Mouse (Mus musculus) hindbrain, embryonic 10.5 days (tissue): ENCODE measurements at regions not wholly inside any gene's neighbourhood (a gene's known extent, or its start where the extent isn't known, plus 50 kb on each side); places are given as distances from the start of the nearest gene placed in this dataset.
"Not testable (repeated sequence)": the region's sequence is repeated elsewhere in the genome, so short reads cannot be mapped to it uniquely, and the experiment has no call there.

ENCODE experiments used
- DNase-seq: peaks from one replicate; pipeline ENCODE4 v3.0.0-alpha.2; 2017; ENCODE audit warnings: low spot score
- H3K27ac ChIP-seq: fragments of 300-500 bp; sonication (generic); 2 replicates; pipeline ENCODE4 v1.5.1; 2016; ENCODE audit warnings: mild to moderate bottlenecking, moderate library complexity
- H3K27me3 ChIP-seq: fragments of 300-500 bp; sonication (generic); 2 replicates; pipeline ENCODE4 v1.6.1; 2016; ENCODE audit warnings: mild to moderate bottlenecking; ENCODE audit not compliant: poor library complexity, insufficient read depth, severe bottlenecking
- H3K36me3 ChIP-seq: fragments of 300-500 bp; sonication (generic); 2 replicates; pipeline ENCODE4 v1.6.1; 2016; ENCODE audit warnings: mild to moderate bottlenecking, moderate library complexity
- H3K4me1 ChIP-seq: fragments of 300-500 bp; sonication (generic); replicated peaks from 2 replicates; pipeline ENCODE4 v1.6.1; 2016; ENCODE audit warnings: mild to moderate bottlenecking
- H3K4me3 ChIP-seq: fragments of 300-500 bp; sonication (generic); 2 replicates; pipeline ENCODE4 v1.5.1; 2016; ENCODE audit warnings: mild to moderate bottlenecking, moderate library complexity
- H3K9me3 ChIP-seq: fragments of 300-500 bp; sonication (generic); 2 replicates; pipeline ENCODE4 v1.6.1; 2016; ENCODE audit warnings: mild to moderate bottlenecking, moderate library complexity
- WGBS: fragments of 180-500 bp; shearing (Covaris S2); methylation state at CpG from one replicate; pipeline ENCODE4 v1.1.7; 2016; 5-methylcytosine and 5-hydroxymethylcytosine counted together

DNA sequence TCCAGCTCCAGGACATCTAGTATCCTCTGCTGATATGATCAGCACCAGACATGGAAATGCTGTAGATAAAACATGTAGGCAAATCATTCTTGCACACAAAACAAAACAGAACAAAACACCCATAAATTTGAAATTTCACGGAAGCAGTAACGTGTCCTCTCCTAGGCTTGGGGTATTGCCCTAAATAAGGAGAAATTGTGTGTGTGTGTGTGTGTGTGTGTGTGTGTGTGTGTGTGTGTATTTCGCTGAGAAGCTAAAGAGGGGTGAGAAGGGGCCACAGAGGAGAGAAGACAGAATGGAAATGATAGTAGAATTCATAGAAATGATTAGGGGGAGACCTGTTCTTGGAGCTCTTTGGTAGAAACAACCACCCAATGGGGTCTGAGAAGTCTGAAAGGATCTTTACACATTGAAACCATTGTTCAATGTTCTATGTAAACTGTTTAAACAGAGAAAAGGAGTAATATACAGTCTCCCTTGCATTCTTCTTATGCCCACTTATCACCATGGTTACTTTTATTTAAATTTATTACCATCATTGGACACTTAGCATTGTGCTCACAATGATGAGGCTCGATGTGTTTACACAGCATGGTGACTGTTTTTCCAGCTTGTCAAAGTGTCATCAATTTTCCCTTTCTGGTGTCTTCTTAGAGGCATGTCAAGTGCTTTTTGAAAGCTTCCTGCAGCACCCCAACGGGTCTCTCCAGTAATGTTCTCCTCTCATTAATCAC is 317.3 kb upstream of the 4933412E24Rik start:
- DNase-seq = no peak
- 73% methylated on average over 5 of the region's 5 CpGs for WGBS
- 0 out of 2 replicates have a peak, but pooled peaks cover 5% of the 10 kb centered on the region for H3K4me1 ChIP-seq
- H3K27ac ChIP-seq = no peak overlapping the region
- no peaks in the 10 kb centered on the region for H3K27me3 ChIP-seq
- H3K4me3 ChIP-seq = no peak overlapping the region
- no peaks in the 10 kb centered on the region for H3K36me3 ChIP-seq
- H3K9me3 ChIP-seq = no peaks in the 10 kb centered on the region

DNA sequence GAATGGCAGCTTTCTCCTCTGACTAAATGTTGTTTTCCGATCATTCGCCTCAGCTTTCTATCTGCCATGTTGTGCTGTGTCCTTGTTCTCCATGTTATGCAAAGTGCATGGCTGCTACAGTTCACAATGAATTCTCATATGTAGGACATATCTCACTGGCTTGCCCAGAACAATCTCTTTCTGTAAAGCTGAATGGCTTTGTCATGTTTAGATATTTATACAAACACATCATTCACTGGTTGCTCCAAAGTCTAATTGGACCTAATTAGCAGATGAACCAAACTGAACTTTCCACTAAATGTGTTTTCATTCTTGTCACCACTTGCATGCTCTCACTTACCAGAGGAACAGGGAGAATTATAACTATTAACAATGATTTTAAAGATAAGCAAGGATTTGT is 301.2 kb upstream of the 4933412E24Rik start:
- WGBS = 94% methylated on average over 2 of the region's 2 CpGs
- no peak overlapping the region for H3K4me3 ChIP-seq
- DNase-seq = no peak
- no peaks in the 10 kb centered on the region for H3K9me3 ChIP-seq
- no peaks in the 10 kb centered on the region for H3K4me1 ChIP-seq
- no peaks in the 10 kb centered on the region for H3K36me3 ChIP-seq
- H3K27me3 ChIP-seq = no peaks in the 10 kb centered on the region
- H3K27ac ChIP-seq = no peak overlapping the region

DNA sequence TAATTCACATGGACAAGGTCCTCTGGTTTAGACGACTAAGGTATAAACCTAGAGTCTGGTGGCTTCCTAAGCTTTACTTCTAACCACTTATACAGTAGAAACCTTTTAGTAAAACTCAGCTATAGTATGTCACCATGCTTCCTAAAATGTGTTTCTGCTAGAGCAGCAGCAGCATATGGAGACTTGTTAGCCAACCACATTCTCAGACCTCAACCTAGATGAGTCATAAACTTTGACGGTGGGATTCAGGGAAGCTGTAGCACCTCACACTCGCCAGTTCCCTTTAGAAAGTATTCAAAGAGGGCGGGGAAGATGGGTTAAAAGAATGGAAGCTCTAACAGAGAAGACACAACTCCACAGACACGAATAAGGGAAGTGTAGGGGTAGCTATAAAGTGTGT is 298.8 kb upstream of the 4933412E24Rik start:
- H3K27me3 ChIP-seq = no peaks in the 10 kb centered on the region
- 78% methylated on average over 5 of the region's 5 CpGs for WGBS
- no peak for DNase-seq
- H3K36me3 ChIP-seq = no peaks in the 10 kb centered on the region
- H3K9me3 ChIP-seq = no peaks in the 10 kb centered on the region
- no peak overlapping the region for H3K27ac ChIP-seq
- 0 out of 2 replicates have a peak, but pooled peaks cover 5% of the 10 kb centered on the region for H3K4me1 ChIP-seq
- no peak overlapping the region for H3K4me3 ChIP-seq

DNA sequence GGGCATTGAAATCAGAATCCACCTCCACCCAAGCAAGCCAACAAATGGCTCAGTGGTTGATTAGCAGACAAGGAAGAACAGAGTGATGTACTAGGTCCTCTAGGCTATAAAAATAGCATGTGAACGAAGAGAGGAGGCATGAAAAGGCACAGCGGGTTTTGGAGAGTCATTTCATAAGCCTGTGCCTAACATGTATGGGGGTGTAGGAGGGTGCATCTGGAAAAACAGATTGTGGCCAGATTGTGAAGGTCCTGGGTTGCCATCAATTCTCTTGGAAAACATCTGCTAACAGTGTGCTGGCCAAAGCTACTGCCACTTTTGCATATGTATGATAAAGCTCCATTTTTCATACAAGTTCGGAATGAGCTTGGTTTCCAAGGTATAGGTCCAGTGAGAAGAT is 293.5 kb upstream of the 4933412E24Rik start:
- no peak overlapping the region for H3K4me3 ChIP-seq
- no peaks in the 10 kb centered on the region for H3K36me3 ChIP-seq
- H3K9me3 ChIP-seq = no peaks in the 10 kb centered on the region
- H3K4me1 ChIP-seq = peaks cover 8% of the 10 kb centered on the region; the same call in 1 of the 2 replicates
- DNase-seq = no peak
- no peak overlapping the region for H3K27ac ChIP-seq
- WGBS = 88% methylated on average over 3 of the region's 3 CpGs
- no peaks in the 10 kb centered on the region for H3K27me3 ChIP-seq

DNA sequence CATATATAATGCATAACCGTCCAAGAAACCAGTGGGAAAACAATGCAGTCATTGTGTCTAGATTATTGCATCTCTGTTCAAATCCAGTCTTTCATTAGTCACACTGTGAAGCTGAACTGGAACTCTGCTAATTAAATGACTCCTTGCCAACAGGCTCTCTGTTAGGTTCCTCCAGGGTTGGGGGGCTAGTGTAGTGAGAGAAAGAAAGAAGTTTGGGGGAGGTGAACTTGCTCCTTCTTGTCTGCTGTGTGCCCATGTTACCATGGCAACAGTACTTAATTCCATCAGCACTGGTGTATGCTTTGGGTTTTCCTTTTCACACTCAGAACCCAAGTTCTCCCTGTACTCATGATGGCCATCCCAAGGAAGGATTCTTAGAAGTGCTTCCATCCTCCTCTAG is 292.6 kb upstream of the 4933412E24Rik start:
- no peaks in the 10 kb centered on the region for H3K36me3 ChIP-seq
- WGBS = 52% methylated on average over 1 of the region's 1 CpGs
- H3K9me3 ChIP-seq = no peaks in the 10 kb centered on the region
- H3K4me1 ChIP-seq = peaks cover 8% of the 10 kb centered on the region; the same call in 1 of the 2 replicates
- no peak for DNase-seq
- no peak overlapping the region for H3K27ac ChIP-seq
- H3K4me3 ChIP-seq = no peak overlapping the region
- H3K27me3 ChIP-seq = no peaks in the 10 kb centered on the region

DNA sequence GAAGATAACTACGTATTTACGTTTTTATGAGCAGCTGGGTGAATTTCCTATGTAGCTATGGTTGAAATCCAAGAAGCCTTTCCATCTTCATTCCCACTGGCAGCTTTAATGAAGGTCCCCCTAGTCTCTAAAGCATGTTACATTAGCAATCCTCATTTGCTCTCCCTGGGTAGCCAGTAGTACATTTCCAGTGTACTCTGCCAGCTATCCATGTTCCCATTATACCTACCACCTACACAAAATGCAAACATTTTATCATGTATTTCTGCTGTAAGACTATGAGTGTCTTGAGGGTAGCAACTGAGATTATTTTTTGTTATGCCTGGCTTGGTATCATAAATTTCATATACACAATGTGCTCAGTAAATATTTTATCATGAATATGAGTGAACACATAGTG is 291.7 kb upstream of the 4933412E24Rik start:
- Histone ChIP-seq H3K27me3 (no peaks in the 10 kb centered on the region), H3K4me3 (no peak overlapping the region), H3K9me3 (no peaks in the 10 kb centered on the region), H3K36me3 (no peaks in the 10 kb centered on the region), H3K4me1 (peaks cover 8% of the 10 kb centered on the region; the same call in 1 of the 2 replicates), H3K27ac (no peak overlapping the region)
- DNase-seq = no peak
- WGBS = 95% methylated on average over 2 of the region's 2 CpGs

DNA sequence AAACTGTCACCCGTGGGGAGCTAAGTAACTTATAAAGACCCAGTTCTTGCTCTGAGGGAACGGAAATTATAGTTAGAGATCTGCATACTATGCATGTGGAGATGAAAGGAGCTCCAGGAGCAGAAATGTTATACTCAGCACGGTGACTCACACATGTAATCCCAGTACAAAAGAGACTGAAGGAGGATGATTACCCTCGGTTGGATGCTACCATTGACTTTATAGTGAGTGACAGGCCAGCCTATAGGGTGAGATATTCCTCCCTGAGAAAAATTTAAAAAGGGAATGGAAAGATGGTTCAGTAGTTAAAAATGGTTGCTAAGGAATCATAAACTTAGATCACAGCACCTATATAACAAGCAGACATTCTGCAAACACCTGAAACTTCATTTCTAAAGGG is 287.1 kb upstream of the 4933412E24Rik start:
- no peaks in the 10 kb centered on the region for H3K27me3 ChIP-seq
- DNase-seq = no peak
- no peaks in the 10 kb centered on the region for H3K36me3 ChIP-seq
- 68% methylated on average over 4 of the region's 4 CpGs for WGBS
- H3K9me3 ChIP-seq = no peaks in the 10 kb centered on the region
- H3K4me1 ChIP-seq = no peaks in the 10 kb centered on the region
- H3K4me3 ChIP-seq = no peak overlapping the region
- no peak overlapping the region for H3K27ac ChIP-seq

DNA sequence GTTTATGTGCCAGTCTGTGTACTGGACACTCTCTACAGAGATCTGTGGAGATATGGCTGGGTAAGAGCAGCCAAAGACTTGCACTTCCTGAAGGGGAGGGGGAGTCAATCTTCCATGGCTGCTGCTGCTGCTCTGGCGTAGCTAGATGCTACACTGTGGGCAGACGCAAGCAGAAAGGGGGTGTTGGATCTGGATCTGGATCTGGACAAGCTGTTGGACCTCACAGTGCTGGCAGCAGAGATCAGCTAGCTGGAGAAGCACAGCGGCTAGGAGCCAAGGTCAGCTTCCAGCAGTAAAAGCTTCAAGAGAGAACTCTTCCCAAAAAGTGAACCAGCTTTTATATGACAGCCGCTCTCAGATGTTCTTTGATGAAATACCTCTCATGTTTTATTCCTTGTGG is 285.5 kb upstream of the 4933412E24Rik start:
- H3K4me3 ChIP-seq = no peak overlapping the region
- no peaks in the 10 kb centered on the region for H3K36me3 ChIP-seq
- 85% methylated on average over 4 of the region's 4 CpGs for WGBS
- no peak for DNase-seq
- no peak overlapping the region for H3K27ac ChIP-seq
- H3K4me1 ChIP-seq = no peaks in the 10 kb centered on the region
- H3K27me3 ChIP-seq = no peaks in the 10 kb centered on the region
- H3K9me3 ChIP-seq = no peaks in the 10 kb centered on the region

DNA sequence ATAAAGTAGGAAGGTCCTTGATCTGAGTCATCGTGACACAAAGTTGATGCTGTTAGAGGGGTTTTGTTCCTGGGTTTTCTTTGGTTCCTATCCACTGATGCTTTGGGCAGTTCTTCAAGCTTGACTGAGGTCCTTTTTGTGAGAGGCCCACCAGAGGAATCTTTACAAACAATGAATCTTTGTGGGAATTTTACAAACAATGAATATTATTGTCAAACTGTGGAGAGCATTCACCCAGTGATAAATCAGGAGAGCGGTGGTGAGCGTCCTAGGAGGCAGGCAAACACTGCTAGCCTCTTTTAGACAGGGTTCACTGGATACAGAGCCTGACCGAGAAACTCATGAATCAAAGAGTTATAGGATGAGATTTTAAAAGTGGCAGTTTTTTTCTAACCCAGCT is 268.9 kb upstream of the 4933412E24Rik start:
- H3K4me1 ChIP-seq = peaks cover 15% of the 10 kb centered on the region; the same call in 1 of the 2 replicates
- H3K9me3 ChIP-seq = no peaks in the 10 kb centered on the region
- no peak for DNase-seq
- H3K4me3 ChIP-seq = no peak overlapping the region
- H3K27me3 ChIP-seq = no peaks in the 10 kb centered on the region
- no peaks in the 10 kb centered on the region for H3K36me3 ChIP-seq
- no peak overlapping the region; the same call in 1 of the 2 replicates for H3K27ac ChIP-seq
- 30% methylated on average over 4 of the region's 4 CpGs for WGBS

DNA sequence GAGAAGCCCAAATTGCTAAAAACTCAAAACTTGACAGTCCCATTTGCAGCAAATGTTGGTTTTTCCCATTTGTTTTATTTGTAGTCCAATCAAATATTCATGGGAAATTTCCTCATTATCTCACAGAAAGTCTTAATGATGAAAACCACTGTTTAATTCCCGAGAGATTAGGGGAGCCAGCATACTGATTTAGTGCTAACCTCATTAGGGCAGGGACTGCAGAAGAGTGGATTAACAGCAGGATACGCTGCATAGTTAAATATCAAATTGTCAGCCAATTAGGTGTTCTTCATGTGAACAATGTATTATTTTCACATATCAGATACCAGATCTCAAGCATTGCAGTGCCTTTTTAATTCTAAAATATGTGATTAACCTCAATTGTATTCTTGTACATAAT is 264.0 kb upstream of the 4933412E24Rik start:
- Histone ChIP-seq H3K4me3 (no peak overlapping the region), H3K4me1 (peaks cover 6% of the 10 kb centered on the region; the same call in 1 of the 2 replicates), H3K27ac (no peak overlapping the region), H3K9me3 (no peaks in the 10 kb centered on the region), H3K36me3 (no peaks in the 10 kb centered on the region), H3K27me3 (no peaks in the 10 kb centered on the region)
- 87% methylated on average over 2 of the region's 2 CpGs for WGBS
- no peak for DNase-seq

DNA sequence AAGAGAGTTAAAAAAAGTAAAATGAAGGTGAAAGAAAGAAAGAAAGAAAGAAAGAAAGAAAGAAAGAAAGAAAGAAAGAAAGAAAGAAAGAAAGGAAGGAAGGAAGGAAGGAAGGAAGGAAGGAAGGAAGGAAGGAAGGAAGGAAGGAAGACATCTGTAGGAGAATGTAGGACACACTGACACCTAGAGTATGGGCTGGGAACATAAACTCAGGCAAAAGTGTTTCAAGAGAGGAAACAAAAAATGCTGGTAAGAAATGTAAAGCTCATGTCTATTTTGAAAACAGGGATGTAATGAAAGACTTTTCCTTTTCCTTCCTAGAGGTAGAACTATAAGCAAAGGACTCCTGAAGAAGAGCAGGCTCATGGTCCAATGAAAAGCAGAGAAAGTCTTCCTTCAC is 237.2 kb upstream of the 4933412E24Rik start:
- H3K9me3 ChIP-seq, H3K36me3 ChIP-seq, H3K27me3 ChIP-seq, DNase-seq, H3K4me1 ChIP-seq, H3K4me3 ChIP-seq, H3K27ac ChIP-seq: not testable (repeated sequence)

DNA sequence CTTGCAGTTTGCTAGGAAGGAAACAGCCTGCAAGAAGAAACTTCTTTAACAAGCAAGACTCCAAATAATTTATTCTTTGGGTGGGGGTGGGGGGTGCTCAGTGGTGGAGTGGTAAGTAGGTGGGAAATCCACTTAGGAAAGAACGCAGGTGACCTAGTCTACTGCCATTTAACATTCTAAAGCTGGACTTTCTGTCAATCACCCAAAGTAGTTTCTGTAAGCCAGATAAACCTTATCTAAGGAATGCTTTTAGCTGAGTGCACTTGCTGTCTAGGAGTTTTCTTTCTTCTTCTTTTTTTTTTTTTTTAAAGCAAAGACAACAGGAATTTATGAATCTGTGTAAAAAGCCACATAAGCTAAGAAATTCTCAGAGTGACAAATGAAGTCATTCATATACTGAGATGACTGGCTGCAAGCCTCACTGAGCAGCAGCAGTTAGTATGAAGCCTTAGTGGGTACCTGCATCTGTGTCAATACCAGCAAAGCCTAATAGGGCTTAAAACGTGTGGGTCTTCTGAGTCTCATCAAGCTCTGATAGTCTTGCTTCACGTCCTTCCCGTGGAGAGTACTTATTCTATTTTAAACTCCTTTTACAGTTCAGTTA is 210.0 kb upstream of the 4933412E24Rik start:
- Histone ChIP-seq H3K4me1 (0 out of 2 replicates have a peak, but pooled peaks cover 7% of the 10 kb centered on the region), H3K9me3 (no peaks in the 10 kb centered on the region), H3K4me3 (no peak overlapping the region), H3K27ac (no peak overlapping the region), H3K36me3 (no peaks in the 10 kb centered on the region), H3K27me3 (no peaks in the 10 kb centered on the region)
- WGBS = 81% methylated on average over 4 of the region's 4 CpGs
- no peak for DNase-seq

DNA sequence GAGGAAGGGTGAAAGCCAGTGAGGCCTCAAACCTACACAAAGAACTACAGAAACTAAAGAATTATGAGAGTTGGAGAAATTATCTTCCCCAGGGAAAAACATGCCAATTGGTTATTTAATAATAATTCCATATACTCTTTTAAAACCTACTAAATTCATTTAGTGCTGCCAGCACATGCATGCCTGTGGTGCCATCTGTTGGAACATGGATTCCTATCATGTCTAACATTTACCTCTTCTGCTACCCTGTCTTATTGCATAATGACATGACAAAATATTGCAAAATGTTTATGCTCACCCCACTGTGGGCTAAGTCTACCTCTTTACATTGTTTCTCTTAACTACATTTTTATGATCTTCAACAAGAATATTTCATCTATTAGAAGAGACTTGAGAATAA is 178.7 kb upstream of the 4933412E24Rik start:
- Histone ChIP-seq H3K27ac (no peak overlapping the region), H3K9me3 (no peaks in the 10 kb centered on the region), H3K36me3 (no peaks in the 10 kb centered on the region), H3K4me1 (no peaks in the 10 kb centered on the region), H3K27me3 (no peaks in the 10 kb centered on the region), H3K4me3 (no peak overlapping the region)
- no peak for DNase-seq
